9 mouse cellular contexts compared by ENCODE assay signal in genomic region chr11:116318719-116319659, GRCm38 (mm10). TPM values are rescaled to one million over a fixed set of nuclear protein-coding genes. Genes with fewer than 3 reads are reported as not detected.
DNase-seq lines count a peak whose midpoint lies in the region; ATAC-seq and TF ChIP-seq lines count a peak whose summit lies in the region.
"Had no signal": no experiment of that assay in that cellular context is flagged by ENCODE, and none has a peak within 500 bp of the region (broad histone marks: within the 10 kb centered on the region; RNA-seq: fewer than 3 reads in every experiment).

No protein-coding gene starts in this region.

- TF ChIP-seq POLR2A in CH12.LX (IDR thresholded peaks at IDR 0.05; ENCODE audit: low read depth, low read length): no peak

- no peaks in the 10 kb centered on the region for H3K36me3 ChIP-seq in CH12.LX (replicated peaks in 1 of 2; ENCODE audit: control insufficient read depth in 1 of 2, insufficient read depth in 1 of 2, low read length in 1 of 2)
- no peaks in the 10 kb centered on the region for H3K36me3 ChIP-seq in forebrain, embryonic 11.5 days (ENCODE audit: control insufficient read depth, insufficient read depth, low read length)
- no peaks in the 10 kb centered on the region for H3K36me3 ChIP-seq in liver, embryonic 16.5 days (ENCODE audit: control insufficient read depth, insufficient read depth)
- H3K36me3 ChIP-seq in neural tube, embryonic 12.5 days: no peaks in the 10 kb centered on the region
- H3K36me3 ChIP-seq in stomach, postnatal 0 days (ENCODE audit: control insufficient read depth, insufficient read depth, low read length): no peaks in the 10 kb centered on the region

- TF ChIP-seq CTCF in CH12.LX (conservative IDR thresholded peaks at IDR 0.05 in 1 of 2, IDR thresholded peaks at IDR 0.05 in 1 of 2; ENCODE audit: low read depth in 2 of 2, low read length in 2 of 2): peak; percentile 20 to 98; a peak in 2 of 4 replicates
- TF ChIP-seq CTCF in stomach, postnatal 0 days (IDR thresholded peaks at IDR 0.05; ENCODE audit: low read depth): peak; percentile 99

- dilution Hi-C loops in CH12.LX (cut with MboI; ENCODE audit: extremely low pct_ligation_motif_present, extremely low pct_unique_long_range_greater_than_20kb, low sequenced_read_pairs): no loop called here

- no peaks in the 10 kb centered on the region for H3K27me3 ChIP-seq in CH12.LX (replicated peaks)
- no peaks in the 10 kb centered on the region for H3K27me3 ChIP-seq in forebrain, embryonic 11.5 days (ENCODE audit: control insufficient read depth, insufficient read depth, low read length)
- no peaks in the 10 kb centered on the region for H3K27me3 ChIP-seq in liver, embryonic 16.5 days (ENCODE audit: control insufficient read depth, insufficient read depth, low read depth, low read length)
- H3K27me3 ChIP-seq in neural tube, embryonic 12.5 days (replicated peaks): no peaks in the 10 kb centered on the region
- H3K27me3 ChIP-seq in stomach, postnatal 0 days (ENCODE audit: control insufficient read depth, insufficient read depth, low read length): no peaks in the 10 kb centered on the region

- peak overlapping the region; percentile 70 for H3K4me2 ChIP-seq in CH12.LX (ENCODE audit: insufficient read depth, low read depth, poor library complexity, severe bottlenecking)
- H3K4me2 ChIP-seq in forebrain, embryonic 11.5 days (ENCODE audit: low read depth, low read length, severe bottlenecking): peak overlapping the region; percentile 95
- peak overlapping the region; percentile 81 for H3K4me2 ChIP-seq in liver, embryonic 16.5 days (ENCODE audit: low read depth, low read length)
- H3K4me2 ChIP-seq in neural tube, embryonic 12.5 days (replicated peaks): peak overlapping the region; percentile 89
- peak overlapping the region; percentile 91 for H3K4me2 ChIP-seq in stomach, postnatal 0 days (replicated peaks; ENCODE audit: low read depth)

- H3K79me2 ChIP-seq in CH12.LX (replicated peaks; ENCODE audit: control insufficient read depth, extremely low read depth, insufficient read depth, poor library complexity, severe bottlenecking): no peaks in the 10 kb centered on the region

- in situ Hi-C loops in CH12.LX (cut with MboI; ENCODE audit: low pct_ligation_motif_present, low pct_unique_long_range_greater_than_20kb, low sequenced_read_pairs): loop anchor here (5.0 kb wide), 1 partner anchor 128 kb away; no protein-coding TSS in a partner anchor

- peaks cover 14 to 16% of the 10 kb centered on the region in 2 experiments for H3K4me1 ChIP-seq in CH12.LX (ENCODE audit: control insufficient read depth in 1 of 2, insufficient read depth in 2 of 2)
- peaks cover 6% of the 10 kb centered on the region; the same call in 1 of the 2 replicates for H3K4me1 ChIP-seq in forebrain, embryonic 11.5 days (replicated peaks; ENCODE audit: control insufficient read depth, insufficient read depth, low read length)
- peaks cover 6% of the 10 kb centered on the region for H3K4me1 ChIP-seq in liver, embryonic 16.5 days (ENCODE audit: control insufficient read depth, low read depth, low read length)
- H3K4me1 ChIP-seq in neural tube, embryonic 12.5 days: peaks cover 8% of the 10 kb centered on the region
- H3K4me1 ChIP-seq in stomach, postnatal 0 days (replicated peaks; ENCODE audit: control insufficient read depth, insufficient read depth): 0 out of 2 replicates have a peak, but pooled peaks cover 4% of the 10 kb centered on the region

- peak overlapping the region; percentile 47 for H3K9ac ChIP-seq in CH12.LX (ENCODE audit: insufficient read depth, low read depth)
- peak overlapping the region; percentile 81 for H3K9ac ChIP-seq in forebrain, embryonic 11.5 days (ENCODE audit: low read length)
- H3K9ac ChIP-seq in liver, embryonic 16.5 days (ENCODE audit: low read depth, low read length): peak overlapping the region; percentile 56
- peak overlapping the region; percentile 57 for H3K9ac ChIP-seq in neural tube, embryonic 12.5 days
- H3K9ac ChIP-seq in stomach, postnatal 0 days (ENCODE audit: low read length): peak overlapping the region; percentile 57

- peak overlapping the region; percentile 15 for H3K27ac ChIP-seq in CH12.LX (ENCODE audit: insufficient read depth, low read depth)
- H3K27ac ChIP-seq in forebrain, embryonic 11.5 days (ENCODE audit: low read depth, low read length): no peak overlapping the region
- no peak overlapping the region for H3K27ac ChIP-seq in liver, embryonic 16.5 days (ENCODE audit: low read length)
- H3K27ac ChIP-seq in neural tube, embryonic 12.5 days: no peak overlapping the region
- no peak overlapping the region for H3K27ac ChIP-seq in stomach, postnatal 0 days (replicated peaks)

- H3K9me3 ChIP-seq in CH12.LX (replicated peaks; ENCODE audit: low read length): no peaks in the 10 kb centered on the region
- H3K9me3 ChIP-seq in forebrain, embryonic 11.5 days (ENCODE audit: control insufficient read depth, low read length): no peaks in the 10 kb centered on the region
- no peaks in the 10 kb centered on the region for H3K9me3 ChIP-seq in liver, embryonic 16.5 days (replicated peaks; ENCODE audit: control insufficient read depth, low read length)
- H3K9me3 ChIP-seq in neural tube, embryonic 12.5 days: no peaks in the 10 kb centered on the region
- no peaks in the 10 kb centered on the region for H3K9me3 ChIP-seq in stomach, postnatal 0 days (ENCODE audit: control insufficient read depth, low read length)

- peak; percentile 98 for TF ChIP-seq RAD21 in CH12.LX (IDR thresholded peaks at IDR 0.05; ENCODE audit: low read depth, low read length)

- peak overlapping the region in 2 of 3 experiments; percentile 31 to 32 for H3K4me3 ChIP-seq in CH12.LX (replicated peaks in 1 of 3; ENCODE audit: low read depth in 2 of 3, low read length in 2 of 3, poor library complexity in 1 of 3)
- H3K4me3 ChIP-seq in forebrain, embryonic 11.5 days (ENCODE audit: low read depth, low read length): peak overlapping the region; percentile 36
- H3K4me3 ChIP-seq in liver, embryonic 16.5 days (ENCODE audit: low read depth, low read length): peak overlapping the region; percentile 56
- peak overlapping the region; percentile 36 for H3K4me3 ChIP-seq in neural tube, embryonic 12.5 days
- peak overlapping the region; percentile 43 for H3K4me3 ChIP-seq in stomach, postnatal 0 days (ENCODE audit: low read depth, low read length)

- WGBS in forebrain, embryonic 11.5 days: 2% methylated on average over 41 of the region's 41 CpGs
- 2% methylated on average over 41 of the region's 41 CpGs for WGBS in liver, embryonic 16.5 days (ENCODE audit: insufficient replicate concordance)
- WGBS in neural tube, embryonic 12.5 days: 2% methylated on average over 41 of the region's 41 CpGs
- whole genome bisulfite sequencing in stomach, postnatal 0 days: 3% methylated on average over 41 of the region's 41 CpGs

- intact Hi-C loops in heart, postnatal 10 days (cut with DNase I): loop anchor here (1.0 kb wide), 3 partner anchors 49 to 145 kb away; no protein-coding TSS in a partner anchor

- peak; percentile 84 for ATAC-seq in forebrain, embryonic 11.5 days (replicated peaks; ENCODE audit: low FRiP score)
- ATAC-seq in liver, embryonic 16.5 days (ENCODE audit: low read depth): peak; percentile 68
- ATAC-seq in neural tube, embryonic 12.5 days (ENCODE audit: low FRiP score, low read depth): peak; percentile 87
- ATAC-seq in stomach, postnatal 0 days (ENCODE audit: low FRiP score, low TSS enrichment): peak; percentile 80

- peak; percentile 40; the same call in 1 of the 2 replicates for TF ChIP-seq EP300 in CH12.LX (IDR thresholded peaks at IDR 0.05; ENCODE audit: low read length)
- TF ChIP-seq EP300 in stomach, postnatal 0 days (optimal IDR thresholded peaks at IDR 0.05): no peak

- peak; percentile 85 for DNase-seq in CH12.LX (ENCODE audit: extremely low read depth)
- DNase-seq in c-Kit-positive CD71-positive TER-119-negative erythroid progenitor cells, embryonic 14.5 days (ENCODE audit: low read depth): peak; percentile 57
- DNase-seq in forebrain, embryonic 11.5 days (ENCODE audit: low spot score): peak; percentile 95
- DNase-seq in heart, postnatal 10 days: peak; percentile 85 to 92
- DNase-seq in kidney, postnatal 36 days: peak; percentile 70 to 95
- peak; percentile 89 for DNase-seq in stomach, postnatal 0 days (ENCODE audit: low spot score)

RNA-seq across cellular contexts. Expression of gene Exoc7, which starts 12.0 kb away (rescaled TPM):
- total RNA-seq in CH12.LX (2012; rRNA removed) (34.0 and 42.1 TPM in 2 replicates), CH12.LX (2014; rRNA removed) (32.2 and 38.8 TPM in 2 replicates)
- polyA plus RNA-seq in CH12.LX (2012; ENCODE audit: insufficient read length, low read depth): 51.8 and 57.6 TPM in 2 replicates
- 67.8 and 71.1 TPM in 2 replicates for polyA plus RNA-seq in forebrain, embryonic 11.5 days (2014; fragmentation: Nextera tagmentation; extraction: Ambion mirVana)
- 10 to 100 TPM; 61.0 to 65.9 TPM for total RNA-seq in heart, postnatal 10 days (2021)
- polyA plus RNA-seq in liver, embryonic 16.5 days (2015; fragmentation: Nextera tagmentation; extraction: Ambion mirVana): 19.5 and 20.4 TPM in 2 replicates
- polyA plus RNA-seq in neural tube, embryonic 12.5 days (2016; fragmentation: Nextera tagmentation; extraction: Ambion mirVana): 75.5 and 89.3 TPM in 2 replicates
- polyA plus RNA-seq in stomach, postnatal 0 days (2015; fragmentation: Nextera tagmentation; extraction: Ambion mirVana): 42.3 and 43.9 TPM in 2 replicates

RNA-seq across cellular contexts. Expression of gene Foxj1, which starts 16.2 kb away (rescaled TPM):
- total RNA-seq in CH12.LX (2012; rRNA removed): 0.67 and 2.6 TPM in 2 replicates
- total RNA-seq in CH12.LX (2014; rRNA removed): 2.0 and 3.0 TPM in 2 replicates
- 0.12 and 0.26 TPM in 2 replicates for polyA plus RNA-seq in CH12.LX (2012; ENCODE audit: insufficient read length, low read depth)
- 5.3 and 6.8 TPM in 2 replicates for polyA plus RNA-seq in forebrain, embryonic 11.5 days (2014; fragmentation: Nextera tagmentation; extraction: Ambion mirVana)
- total RNA-seq in heart, postnatal 10 days (2021): not detected
- 0.62 and 0.71 TPM in 2 replicates for polyA plus RNA-seq in liver, embryonic 16.5 days (2015; fragmentation: Nextera tagmentation; extraction: Ambion mirVana)
- 7.1 and 7.3 TPM in 2 replicates for polyA plus RNA-seq in neural tube, embryonic 12.5 days (2016; fragmentation: Nextera tagmentation; extraction: Ambion mirVana)
- polyA plus RNA-seq in stomach, postnatal 0 days (2015; fragmentation: Nextera tagmentation; extraction: Ambion mirVana): 0.19 and 0.40 TPM in 2 replicates

RNA-seq across cellular contexts. Expression of gene Galr2, which starts 38.2 kb away (rescaled TPM):
- total RNA-seq in CH12.LX (2012; rRNA removed) (0.38 and 0.85 TPM in 2 replicates), CH12.LX (2014; rRNA removed) (0.21 TPM in 1 of 2 replicates, not detected in the other)
- 1.6 and 1.7 TPM in 2 replicates for polyA plus RNA-seq in CH12.LX (2012; ENCODE audit: insufficient read length, low read depth)
- 0.27 TPM in 1 of 2 replicates, not detected in the other for polyA plus RNA-seq in forebrain, embryonic 11.5 days (2014; fragmentation: Nextera tagmentation; extraction: Ambion mirVana)
- not detected for total RNA-seq in heart, postnatal 10 days (2021)
- polyA plus RNA-seq in liver, embryonic 16.5 days (2015; fragmentation: Nextera tagmentation; extraction: Ambion mirVana): 0.07 TPM in 1 of 2 replicates, not detected in the other
- 1.4 and 2.0 TPM in 2 replicates for polyA plus RNA-seq in neural tube, embryonic 12.5 days (2016; fragmentation: Nextera tagmentation; extraction: Ambion mirVana)
- polyA plus RNA-seq in stomach, postnatal 0 days (2015; fragmentation: Nextera tagmentation; extraction: Ambion mirVana): 0.68 and 0.76 TPM in 2 replicates
- polyA plus RNA-seq: frontal cortex, adult 2 months had no signal

RNA-seq across cellular contexts. Expression of gene Srp68, which starts 45.0 kb away (rescaled TPM):
- total RNA-seq in CH12.LX (2012; rRNA removed) (74.7 and 78.1 TPM in 2 replicates), CH12.LX (2014; rRNA removed) (49.3 and 53.2 TPM in 2 replicates)
- polyA plus RNA-seq in CH12.LX (2012; ENCODE audit: insufficient read length, low read depth): 174 and 184 TPM in 2 replicates
- 81.2 and 83.6 TPM in 2 replicates for polyA plus RNA-seq in forebrain, embryonic 11.5 days (2014; fragmentation: Nextera tagmentation; extraction: Ambion mirVana)
- 10 to 100 TPM; 58.7 to 59.8 TPM for total RNA-seq in heart, postnatal 10 days (2021)
- polyA plus RNA-seq in liver, embryonic 16.5 days (2015; fragmentation: Nextera tagmentation; extraction: Ambion mirVana): 33.4 and 34.2 TPM in 2 replicates
- 85.3 and 88.4 TPM in 2 replicates for polyA plus RNA-seq in neural tube, embryonic 12.5 days (2016; fragmentation: Nextera tagmentation; extraction: Ambion mirVana)
- 52.6 and 53.0 TPM in 2 replicates for polyA plus RNA-seq in stomach, postnatal 0 days (2015; fragmentation: Nextera tagmentation; extraction: Ambion mirVana)
